Mouse (Mus musculus) spleen, embryonic (tissue): ENCODE measurements around the gene Aldh16a1.
"Not testable (repeated sequence)": the region's sequence is repeated elsewhere in the genome, so short reads cannot be mapped to it uniquely, and the experiment has no call there.

ENCODE experiments used
- CTCF ChIA-PET: fragments of 350-600 bp; sonication (Branson Sonifier 250); formaldehyde crosslinking; loops from one replicate; lab custom pipeline; 2022; lab: Charles Lee

Aldh16a1 gene

DNA sequence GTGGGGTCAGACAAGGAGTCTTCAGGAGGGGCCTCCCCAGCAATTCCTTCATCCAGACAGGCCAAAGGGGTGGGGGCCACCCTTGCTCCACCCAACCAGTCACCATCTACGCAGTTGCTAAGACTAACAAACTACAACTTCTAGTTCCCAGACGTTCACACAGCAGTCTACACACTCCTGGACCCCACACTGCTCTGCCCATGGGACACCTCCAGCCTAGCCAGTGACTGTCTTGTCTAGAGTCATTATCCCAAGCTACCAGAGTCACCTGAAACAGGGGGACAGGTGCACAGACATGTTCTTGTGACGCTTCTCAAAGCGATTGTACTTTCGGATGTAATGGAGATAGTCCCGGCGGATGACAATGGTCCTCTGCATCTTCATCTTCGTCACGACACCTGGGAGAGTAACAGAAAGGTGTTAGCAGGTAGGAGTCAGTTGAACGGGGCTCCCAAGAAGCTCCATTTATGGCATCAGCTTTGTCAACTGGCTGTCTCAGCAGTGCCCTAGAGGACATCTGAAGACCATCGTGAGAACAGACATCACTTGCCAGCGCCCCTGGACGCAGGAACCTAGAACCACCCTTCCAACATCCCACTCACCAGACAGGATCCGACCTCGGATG, 31.7 kb downstream of the Aldh16a1 start:
- CTCF ChIA-PET = interaction anchor here (0.8 kb wide), 1 partner anchor 14 kb away, joined by 3 read pairs; the partner anchor contains the start of genes Flt3l and Gm45713

DNA sequence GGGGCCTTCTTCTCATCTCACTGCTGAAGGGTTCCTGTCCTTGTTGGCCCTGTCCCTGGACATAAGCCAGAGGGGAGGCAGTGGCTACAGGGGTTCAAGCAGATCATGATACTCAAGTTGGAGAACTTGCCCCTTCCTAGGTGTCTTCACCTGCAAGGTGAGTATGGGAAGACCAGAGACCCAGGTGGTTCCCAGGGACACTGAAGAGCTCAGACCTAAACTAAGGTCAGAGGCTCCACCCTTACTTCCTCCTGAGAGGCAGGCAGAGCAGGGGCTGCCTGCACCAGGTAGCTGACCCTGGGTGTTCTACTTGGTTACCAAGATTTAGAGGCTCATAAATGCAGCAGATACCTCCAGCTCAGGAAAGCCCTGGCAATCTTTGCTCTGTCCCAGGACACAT, 32.4 kb downstream of the Aldh16a1 start:
- CTCF ChIA-PET = interaction anchor here (0.6 to 0.8 kb wide), 2 partner anchors 14 to 182 kb away, joined by 3 read pairs; partner anchors contain the start of genes Flt3l and Gm45713

DNA sequence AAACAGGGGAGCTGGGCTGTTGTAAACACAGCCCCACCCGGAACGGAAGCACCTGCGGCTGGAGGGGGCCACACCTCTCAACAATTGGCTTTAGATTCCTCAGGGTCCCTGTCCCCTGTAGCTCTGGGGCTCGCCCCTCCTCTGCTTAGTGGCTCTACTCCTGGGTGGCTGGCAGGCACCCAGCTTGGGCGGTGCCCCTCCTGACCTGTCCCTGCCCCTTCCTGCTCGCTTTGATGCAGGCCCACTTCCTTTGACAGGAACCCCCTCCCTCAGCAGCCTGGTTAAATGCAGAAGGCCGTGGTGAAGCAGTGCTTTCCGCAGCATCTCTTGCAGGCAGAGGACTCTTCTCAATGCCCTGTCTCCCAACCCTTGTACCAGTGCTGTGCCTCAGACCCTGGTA, 33.0 kb downstream of the Aldh16a1 start:
- CTCF ChIA-PET = no interaction called here

DNA sequence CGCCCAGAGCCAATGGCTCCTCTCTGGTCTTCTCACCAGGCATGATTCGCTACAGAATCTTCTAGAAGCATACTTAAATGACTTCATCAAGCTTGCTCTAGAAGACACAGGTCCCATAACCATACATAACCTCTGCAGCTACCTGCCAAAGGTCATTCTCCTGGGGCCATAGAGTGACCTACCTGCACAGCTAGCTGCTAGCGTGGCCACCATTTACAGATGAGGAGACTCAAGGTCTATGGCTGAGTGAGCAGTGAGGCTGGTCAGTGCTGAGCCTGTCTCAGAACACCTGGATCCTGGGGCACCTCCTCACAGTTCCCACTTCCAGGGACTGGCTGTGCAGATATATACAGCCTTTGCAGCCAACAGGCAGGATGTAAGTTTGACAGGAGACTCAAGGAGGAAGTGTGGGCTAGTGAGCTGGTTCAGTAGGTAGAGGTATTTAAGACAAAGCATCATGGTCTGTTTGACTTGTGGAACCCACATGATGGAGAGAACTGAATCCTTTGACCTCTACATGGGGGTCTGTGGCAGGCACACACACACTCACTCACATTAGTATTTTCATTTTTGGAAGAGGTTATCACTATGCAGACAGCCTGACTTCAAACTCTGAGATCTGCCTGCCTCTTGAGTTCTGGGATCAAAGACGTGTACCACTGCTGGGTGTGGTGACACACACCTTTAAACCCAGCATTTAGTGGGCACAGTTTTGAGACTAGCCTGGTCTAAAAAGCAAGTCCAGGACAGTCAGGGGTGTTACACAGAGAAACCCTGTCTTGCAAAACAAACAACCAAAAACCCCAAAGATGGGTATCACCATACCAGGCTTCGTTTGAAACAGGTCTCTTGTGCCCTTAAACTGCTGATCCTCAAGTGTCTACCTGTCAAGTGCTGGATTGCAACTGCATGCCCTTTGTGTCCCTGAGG, 34.3 kb downstream of the Aldh16a1 start:
- CTCF ChIA-PET = no interaction called here

DNA sequence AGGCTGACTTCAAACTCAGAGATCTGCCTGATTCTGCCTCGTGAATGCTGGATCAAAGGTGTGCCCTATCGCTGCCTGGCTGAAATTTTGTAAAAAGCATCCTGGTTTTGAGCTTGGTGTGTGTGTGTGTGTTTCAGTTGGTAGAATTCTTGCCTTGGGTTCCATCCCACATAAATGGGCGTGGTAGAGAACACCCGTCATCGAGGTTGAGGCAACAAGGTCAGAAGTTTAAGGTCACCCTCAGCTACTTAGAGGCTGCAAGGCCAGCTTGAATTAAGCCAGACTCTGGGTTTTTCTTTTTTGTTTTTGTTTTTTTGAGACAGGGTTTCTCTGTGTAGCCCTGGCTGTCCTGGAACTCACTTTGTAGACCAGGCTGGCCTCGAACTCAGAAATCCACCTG, 36.0 kb downstream of the Aldh16a1 start:
- CTCF ChIA-PET = no interaction called here

DNA sequence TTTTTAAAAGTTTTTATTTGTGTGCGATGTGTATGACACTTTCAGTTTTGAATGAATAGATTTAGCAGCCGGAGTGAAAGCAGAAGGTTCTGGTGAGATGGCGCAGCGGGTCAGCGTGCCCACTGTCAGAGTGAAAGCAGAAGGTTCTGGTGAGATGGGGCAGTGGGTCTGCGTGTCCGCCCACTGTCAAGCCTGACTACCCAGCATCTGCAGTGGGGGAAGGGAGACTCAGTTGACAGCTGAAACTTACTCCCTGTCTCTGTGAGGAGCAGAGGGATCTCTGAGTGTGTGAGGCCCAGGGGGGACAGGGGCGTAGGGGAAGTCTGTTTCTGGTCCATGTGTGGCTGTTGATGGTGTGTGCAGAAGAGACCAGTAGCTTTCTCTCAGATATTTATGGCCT, 36.8 kb downstream of the Aldh16a1 start:
- CTCF ChIA-PET = no interaction called here

DNA sequence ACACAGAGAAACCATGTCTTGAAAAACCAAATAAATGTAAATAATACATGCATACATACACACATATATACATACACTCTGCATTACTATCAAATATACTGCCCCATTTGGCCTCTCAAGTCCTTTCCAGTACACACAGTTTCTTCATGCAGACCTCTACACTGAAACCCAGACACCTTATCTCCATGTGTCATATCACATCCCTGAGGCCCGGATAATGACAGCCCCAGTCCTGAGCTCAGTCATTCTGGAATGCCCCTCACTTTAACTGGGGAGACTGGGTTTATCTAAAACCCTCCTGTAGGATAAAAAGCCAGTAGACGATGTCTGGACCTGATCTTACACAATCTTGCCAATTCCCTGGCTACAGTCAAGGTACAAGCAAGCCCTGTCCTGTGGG, 40.9 kb downstream of the Aldh16a1 start:
- CTCF ChIA-PET = no interaction called here

DNA sequence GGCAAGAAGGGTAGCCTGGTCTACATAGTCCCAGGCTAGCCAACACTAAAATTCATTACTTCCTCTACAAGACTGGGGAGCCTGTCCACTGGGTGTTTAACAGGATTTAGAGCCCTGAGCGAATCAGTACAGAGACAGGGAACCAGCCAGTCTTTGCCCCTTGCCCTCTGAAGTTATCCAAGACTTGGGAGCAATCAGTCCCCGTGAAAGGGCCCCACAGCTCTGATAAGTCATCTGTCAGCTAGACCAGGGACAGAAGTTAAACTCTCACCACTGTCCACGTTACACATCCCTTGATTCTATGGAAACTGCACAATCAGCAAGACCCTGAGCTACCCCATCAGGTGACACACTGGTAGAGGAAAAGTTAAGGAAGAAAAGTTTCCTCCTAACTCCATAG, 41.9 kb downstream of the Aldh16a1 start:
- CTCF ChIA-PET = no interaction called here

DNA sequence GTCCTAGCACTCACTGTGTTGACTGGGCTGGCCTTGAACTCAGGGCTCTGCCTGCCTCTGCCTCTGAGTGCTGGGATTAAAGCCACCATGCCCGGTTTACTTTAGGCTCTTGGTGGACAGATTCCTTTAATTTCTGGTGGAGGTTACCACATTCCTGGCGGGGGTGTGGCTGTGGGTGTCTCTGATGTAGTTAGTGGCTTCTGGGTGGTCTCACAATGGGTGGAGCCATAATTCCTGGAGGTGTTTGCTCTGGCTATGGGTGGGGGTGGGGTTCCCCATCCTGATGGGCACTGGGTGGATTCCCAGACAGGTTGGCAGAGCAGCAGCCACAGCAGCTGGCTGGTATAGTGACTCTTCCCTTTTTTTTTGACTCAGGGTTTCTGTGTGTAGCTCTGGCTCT, 42.4 kb downstream of the Aldh16a1 start:
- CTCF ChIA-PET = no interaction called here

DNA sequence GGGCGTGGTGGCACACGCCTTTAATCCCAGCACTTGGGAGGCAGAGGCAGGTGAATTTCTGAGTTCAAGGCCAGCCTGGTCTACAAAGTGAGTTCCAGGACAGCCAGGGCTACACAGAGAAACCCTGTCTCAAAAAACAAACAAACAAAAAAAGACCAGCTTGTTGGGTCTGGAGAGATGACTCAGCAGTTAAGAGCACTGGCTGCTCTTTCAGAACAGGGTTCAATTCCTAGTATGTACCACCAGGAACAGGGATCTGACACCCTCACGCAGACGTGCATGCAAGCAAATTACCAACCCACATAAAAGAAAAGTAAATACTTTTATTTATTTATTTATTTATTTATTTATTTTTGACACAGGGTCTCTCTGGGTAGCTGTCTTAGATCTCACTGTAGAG, 44.3 kb downstream of the Aldh16a1 start:
- CTCF ChIA-PET = not testable (repeated sequence)

DNA sequence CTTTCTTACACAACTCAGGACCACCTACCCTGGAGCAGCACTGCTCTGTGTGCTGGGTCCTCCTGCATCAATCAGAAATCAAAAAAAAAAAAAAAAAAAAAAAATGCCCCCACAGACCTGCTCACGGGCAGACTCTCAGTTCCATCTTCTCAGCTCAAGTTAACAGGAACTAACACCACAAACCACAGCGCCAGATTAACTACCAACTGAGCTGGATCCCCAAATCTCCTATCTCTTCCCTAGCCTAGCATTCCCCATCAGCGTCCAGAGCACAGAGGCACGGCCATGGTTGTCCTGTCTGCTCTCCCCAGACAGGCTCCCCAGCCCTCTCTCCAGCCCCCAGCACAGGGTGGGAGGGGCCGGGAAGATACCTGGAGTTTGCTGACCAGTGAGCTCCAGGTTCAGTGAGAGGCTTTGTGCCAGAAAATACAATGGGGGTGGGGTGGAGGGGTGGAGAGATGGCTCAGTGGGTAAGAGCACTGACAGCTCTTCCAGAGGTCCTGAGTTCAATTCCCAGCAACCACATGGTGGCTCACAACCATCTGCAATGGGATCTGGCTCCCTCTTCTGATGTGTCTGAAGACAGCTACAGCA, 47.2 kb downstream of the Aldh16a1 start:
- CTCF ChIA-PET = interaction anchor here (0.7 kb wide), 1 partner anchor 31 kb away, joined by 3 read pairs; no protein-coding TSS in a partner anchor

DNA sequence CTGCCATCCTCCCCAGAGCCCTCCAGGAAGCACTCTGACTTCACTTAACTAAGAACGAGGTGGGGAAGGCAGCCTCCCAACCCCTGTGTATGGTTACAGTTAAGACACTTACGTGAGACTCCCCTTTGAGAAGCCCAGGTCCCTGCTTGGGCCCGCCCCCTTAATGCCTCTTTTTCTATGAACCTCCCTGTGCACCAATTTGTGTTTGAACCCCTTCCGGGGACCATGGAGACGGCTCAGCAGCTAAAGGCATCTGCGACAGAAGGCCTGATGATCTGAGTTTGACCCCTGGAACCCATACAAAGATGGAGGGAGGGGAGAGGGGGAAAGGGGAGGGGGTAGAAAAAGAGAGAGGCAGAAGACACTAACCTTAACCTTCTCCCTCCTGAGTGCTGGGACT, 47.9 kb downstream of the Aldh16a1 start:
- CTCF ChIA-PET = interaction anchor here (0.8 kb wide), 1 partner anchor 10 kb away, joined by 5 read pairs; no protein-coding TSS in a partner anchor

DNA sequence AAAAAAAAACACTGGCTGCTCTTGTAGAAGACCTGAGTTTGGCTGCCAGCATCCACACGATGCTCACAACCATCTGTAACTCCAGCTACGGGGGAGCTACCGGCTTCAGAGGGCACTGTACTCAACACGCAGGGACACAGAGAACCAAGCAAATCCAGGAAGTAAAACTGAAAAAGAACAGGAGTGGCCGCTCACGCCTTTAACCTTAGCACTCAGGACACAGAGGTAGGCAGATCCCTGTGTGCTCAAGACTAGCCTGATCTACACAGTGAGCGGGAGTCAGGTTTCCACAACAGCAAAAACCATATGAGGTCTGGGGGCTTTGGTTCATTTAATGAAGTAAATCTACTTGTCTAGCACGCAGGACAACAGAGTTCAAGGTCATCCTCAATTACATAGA, 48.9 kb downstream of the Aldh16a1 start:
- CTCF ChIA-PET = no interaction called here

DNA sequence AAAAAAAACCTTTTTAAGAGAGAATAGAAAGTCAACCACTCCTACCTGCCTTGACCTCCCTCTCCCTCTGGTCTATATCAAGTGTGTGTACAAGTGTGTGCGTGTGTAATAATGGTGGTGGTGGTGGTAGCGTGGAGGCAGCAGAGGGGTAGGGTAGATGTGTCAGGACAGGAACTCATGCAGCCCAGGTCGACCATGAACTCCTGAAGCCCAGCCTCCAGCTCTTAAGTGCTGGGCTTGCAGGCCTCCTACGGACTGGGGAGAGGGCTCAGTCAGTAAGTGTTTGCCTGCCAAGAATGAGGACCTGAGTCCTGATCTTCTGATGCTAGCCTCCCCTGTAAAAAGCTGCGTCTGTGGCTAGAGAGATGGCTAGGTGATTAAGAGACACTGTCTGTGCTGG, 49.4 kb downstream of the Aldh16a1 start:
- CTCF ChIA-PET = no interaction called here

DNA sequence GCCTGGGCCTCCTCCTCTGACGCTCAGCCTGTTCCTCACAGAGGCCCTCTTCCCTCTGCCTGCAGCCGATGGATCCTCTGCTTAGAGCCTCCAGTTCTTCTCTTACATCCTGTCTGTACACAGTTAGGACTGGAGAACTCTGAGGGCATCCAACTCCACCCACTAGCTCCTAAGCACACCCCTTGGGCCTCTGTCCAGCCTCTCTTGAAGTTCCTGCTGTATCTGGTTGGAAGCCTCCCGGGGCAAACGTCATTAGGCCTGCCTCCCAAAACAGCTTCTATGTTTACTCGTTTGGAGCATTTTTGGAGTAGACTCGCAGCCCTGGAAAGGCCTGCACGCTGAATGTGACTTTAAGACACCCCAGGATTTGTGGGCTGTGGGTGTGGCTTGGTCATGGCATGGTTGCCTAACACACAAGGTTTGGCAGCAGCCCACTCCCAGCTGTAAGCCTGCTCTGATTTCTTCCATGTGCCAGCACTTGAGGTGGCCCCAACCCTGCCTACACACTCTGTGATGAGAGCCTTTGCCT, 50.7 kb downstream of the Aldh16a1 start, which contains the start of gene Fcgrt:
TSS of gene Fcgrt (minus strand) at position 200 of the 529 bp plus-strand sequence.
- CTCF ChIA-PET = no interaction called here

DNA sequence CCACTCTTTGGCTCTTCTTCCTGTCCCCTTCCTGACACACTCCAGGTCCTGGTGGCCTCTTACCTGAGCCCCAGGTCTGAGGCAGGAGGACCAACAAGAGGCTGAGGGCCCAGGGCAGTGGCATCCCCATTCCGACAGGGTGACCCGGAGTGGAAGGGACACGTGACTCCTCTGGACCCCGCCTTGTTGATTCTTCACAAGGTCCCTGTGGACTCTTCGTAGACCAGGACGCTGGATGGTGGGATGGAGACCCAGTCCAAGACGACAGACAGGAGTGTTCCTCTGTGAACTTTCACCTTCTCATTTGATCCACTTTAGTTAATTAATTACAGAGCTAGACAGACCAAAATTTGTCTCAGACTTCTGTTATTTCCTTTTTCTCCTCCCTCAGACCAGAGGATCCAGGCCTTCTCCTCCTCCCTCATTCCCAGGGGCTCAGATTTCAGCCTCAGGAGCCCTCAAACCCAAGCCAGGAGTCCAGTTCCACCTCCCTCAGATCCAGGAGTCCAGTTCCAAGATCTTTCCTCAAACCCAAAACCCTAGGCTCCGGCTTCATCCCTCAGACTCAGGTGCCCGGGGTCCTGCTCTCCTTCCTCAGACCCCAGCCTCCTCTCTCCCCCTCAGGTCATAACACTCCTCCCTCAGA, 51.3 kb downstream of the Aldh16a1 start:
- CTCF ChIA-PET = no interaction called here

DNA sequence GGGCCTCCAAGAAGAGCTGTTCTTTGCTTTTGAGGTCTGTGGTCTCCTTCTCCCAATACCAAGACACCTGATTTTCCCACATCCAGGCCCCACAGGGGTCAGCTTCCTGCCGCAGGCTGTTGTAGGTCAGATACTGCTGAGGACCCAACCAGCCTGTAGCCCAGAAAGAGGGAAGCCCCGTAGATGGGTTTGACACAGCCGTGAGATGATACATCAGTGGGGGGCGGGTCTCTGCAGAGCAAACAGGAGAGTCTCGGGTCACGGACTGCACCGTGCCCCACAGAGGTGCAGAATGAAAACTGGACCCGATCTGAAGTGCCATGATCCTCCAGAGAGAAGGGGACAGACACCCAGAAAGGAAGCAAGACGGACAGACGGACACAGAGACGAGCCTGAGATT, 51.9 kb downstream of the Aldh16a1 start:
- CTCF ChIA-PET = no interaction called here

DNA sequence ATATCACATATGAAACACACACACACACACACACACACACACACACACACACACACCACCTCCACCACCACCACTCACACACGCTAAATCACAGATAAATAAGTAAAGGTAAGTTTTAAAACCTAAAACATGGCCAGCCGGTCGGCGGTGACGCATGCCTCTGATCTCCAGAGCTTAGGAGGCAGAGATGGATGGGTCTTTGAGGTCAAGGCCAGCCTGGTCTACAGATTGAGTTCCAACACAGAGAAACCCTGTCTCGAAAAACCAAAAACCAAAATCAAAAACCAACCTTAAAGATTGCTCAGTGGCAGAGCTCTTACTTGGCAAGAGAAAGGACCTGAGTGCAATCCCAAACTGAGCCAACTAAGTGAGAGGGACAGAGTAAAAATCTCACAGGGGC, 54.3 kb downstream of the Aldh16a1 start:
- CTCF ChIA-PET = no interaction called here

DNA sequence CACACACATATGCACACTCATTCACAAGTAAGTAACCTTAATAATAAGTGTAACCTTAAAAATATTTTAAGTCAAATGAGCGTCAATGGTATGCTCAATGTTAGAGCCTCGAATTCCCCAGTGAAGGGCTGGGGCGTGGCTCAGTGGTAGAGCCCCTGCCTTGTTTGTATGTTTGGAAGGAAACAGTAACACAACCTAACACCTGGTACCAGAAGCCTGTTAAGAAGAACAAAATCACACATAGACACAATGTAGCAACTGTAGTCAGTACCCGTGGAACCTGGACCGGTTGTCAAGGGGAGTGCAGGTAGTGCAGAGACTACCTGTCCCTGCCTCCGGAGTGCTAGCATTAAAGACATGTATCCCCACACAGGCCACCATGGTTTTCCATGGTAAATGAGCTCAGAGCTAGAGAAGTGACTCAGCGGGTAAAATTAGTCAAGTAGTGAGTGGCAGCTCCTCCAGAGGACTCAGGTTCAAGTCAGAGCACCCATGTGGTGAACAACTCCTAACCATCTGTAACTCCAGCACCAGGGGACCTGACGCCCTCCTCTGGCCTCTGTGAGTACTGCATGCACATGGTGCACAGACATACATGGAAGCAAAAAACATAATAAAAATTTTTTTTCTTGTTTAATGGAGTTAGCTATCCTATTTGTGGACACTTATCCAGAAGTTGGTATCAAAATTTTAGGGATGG, 55.7 kb downstream of the Aldh16a1 start:
- CTCF ChIA-PET = no interaction called here

DNA sequence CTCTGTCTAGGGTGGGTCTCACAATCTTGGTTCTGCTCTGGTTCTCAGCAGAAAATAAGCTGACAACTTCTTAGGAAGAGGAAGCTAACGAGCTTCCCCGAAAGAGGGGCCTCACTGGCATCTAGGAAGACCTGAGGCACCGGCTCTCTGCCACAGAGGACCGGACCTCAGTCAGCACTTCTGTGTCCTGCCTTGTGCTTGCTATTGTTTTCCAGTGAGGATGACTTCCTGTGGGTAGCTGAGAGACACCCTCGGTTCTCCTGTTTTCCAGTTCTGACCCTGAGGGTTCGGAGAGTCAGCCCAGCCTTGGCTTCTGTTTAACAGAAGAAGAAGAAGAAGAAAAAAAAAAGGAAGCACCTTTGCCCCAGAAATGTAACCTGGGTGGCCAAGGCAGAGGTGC, 56.9 kb downstream of the Aldh16a1 start:
- CTCF ChIA-PET = no interaction called here

DNA sequence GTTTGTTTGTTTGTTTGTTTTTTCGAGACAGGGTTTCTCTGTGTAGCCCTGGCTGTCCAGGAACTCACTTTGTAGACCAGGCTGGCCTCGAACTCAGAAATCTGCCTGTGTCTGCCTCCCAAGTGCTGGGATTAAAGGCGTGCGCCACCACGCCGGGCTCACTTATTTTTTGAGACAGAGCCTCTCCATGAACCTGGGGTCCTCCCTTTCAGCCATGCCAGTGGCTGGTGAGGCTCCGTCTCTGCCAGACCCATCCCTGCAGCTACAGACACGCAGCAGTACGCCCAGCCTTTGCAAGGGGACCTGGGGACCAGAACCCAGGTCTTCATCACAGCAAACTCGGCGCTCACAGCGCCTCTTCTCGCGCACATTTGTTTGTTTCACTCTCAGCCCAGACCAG, 58.4 kb downstream of the Aldh16a1 start:
- CTCF ChIA-PET = interaction anchor here (0.6 kb wide), 1 partner anchor 10 kb away, joined by 5 read pairs; no protein-coding TSS in a partner anchor
